Mouse (Mus musculus): ENCODE results near the gene Tmem108. TPM values are rescaled to one million over a fixed set of nuclear protein-coding genes. Genes with fewer than 3 reads are reported as not detected.

Gene Tmem108
- 22.4 and 24.7 TPM in 2 replicates for polyA plus RNA-seq (2012; rRNA removed)

- DNase-seq (ENCODE audit: extremely low spot score in 1 of 2, low spot score in 1 of 2): peak; percentile 88 to 96
These were observed at the start of gene Tmem108 for GRCm38 (mm10) chr9:103761647-103762084. Gene Tmem108, minus strand, starts transcription at chr9:103761837.

GRCm38 (mm10) chr9:103789029-103789428, 27.4 kb upstream of the Tmem108 start:
- DNase-seq (ENCODE audit: extremely low spot score in 1 of 2, low spot score in 1 of 2): no peak

GRCm38 (mm10) chr9:103784156-103784555, 22.5 kb upstream of the Tmem108 start:
- DNase-seq (ENCODE audit: extremely low spot score in 1 of 2, low spot score in 1 of 2): peak in 1 of 2 experiments; percentile 55

- no peak for DNase-seq (ENCODE audit: extremely low spot score in 1 of 2, low spot score in 1 of 2)
These were observed 21.6 kb upstream of the Tmem108 start for GRCm38 (mm10) chr9:103783276-103783675.

- no peak for DNase-seq (ENCODE audit: extremely low spot score in 1 of 2, low spot score in 1 of 2)
These were observed 20.7 kb upstream of the Tmem108 start for GRCm38 (mm10) chr9:103782306-103782705.

GRCm38 (mm10) chr9:103781407-103781806, 19.8 kb upstream of the Tmem108 start:
- no peak for DNase-seq (ENCODE audit: extremely low spot score in 1 of 2, low spot score in 1 of 2)

- DNase-seq (ENCODE audit: extremely low spot score in 1 of 2, low spot score in 1 of 2): no peak
These were observed 19.0 kb upstream of the Tmem108 start for GRCm38 (mm10) chr9:103780598-103780997.

GRCm38 (mm10) chr9:103778185-103778584, 16.5 kb upstream of the Tmem108 start:
- DNase-seq (ENCODE audit: extremely low spot score in 1 of 2, low spot score in 1 of 2): peak in 1 of 2 experiments; percentile 59

- no peak for DNase-seq (ENCODE audit: extremely low spot score in 1 of 2, low spot score in 1 of 2)
These were observed 476 bp downstream of the Tmem108 start for GRCm38 (mm10) chr9:103761151-103761571.

- no peak for DNase-seq (ENCODE audit: extremely low spot score in 1 of 2, low spot score in 1 of 2)
These were observed 1.3 kb downstream of the Tmem108 start for GRCm38 (mm10) chr9:103760356-103760755.

- no peak for DNase-seq (ENCODE audit: extremely low spot score in 1 of 2, low spot score in 1 of 2)
These were observed 1.8 kb downstream of the Tmem108 start for GRCm38 (mm10) chr9:103759829-103760228.

GRCm38 (mm10) chr9:103758930-103759695, 2.5 kb downstream of the Tmem108 start:
- DNase-seq (ENCODE audit: extremely low spot score in 1 of 2, low spot score in 1 of 2): peak; percentile 73 to 95

GRCm38 (mm10) chr9:103758246-103758645, 3.4 kb downstream of the Tmem108 start:
- DNase-seq (ENCODE audit: extremely low spot score in 1 of 2, low spot score in 1 of 2): no peak

GRCm38 (mm10) chr9:103752618-103753017, 9.0 kb downstream of the Tmem108 start:
- DNase-seq (ENCODE audit: extremely low spot score in 1 of 2, low spot score in 1 of 2): peak in 1 of 2 experiments; percentile 14

- DNase-seq (ENCODE audit: extremely low spot score in 1 of 2, low spot score in 1 of 2): no peak
These were observed 10.1 kb downstream of the Tmem108 start for GRCm38 (mm10) chr9:103751568-103751967.

GRCm38 (mm10) chr9:103750491-103750890, 11.1 kb downstream of the Tmem108 start:
- DNase-seq (ENCODE audit: extremely low spot score in 1 of 2, low spot score in 1 of 2): no peak

- DNase-seq (ENCODE audit: extremely low spot score in 1 of 2, low spot score in 1 of 2): peak in 1 of 2 experiments; percentile 44
These were observed 15.0 kb downstream of the Tmem108 start for GRCm38 (mm10) chr9:103746598-103746997.

- DNase-seq (ENCODE audit: extremely low spot score in 1 of 2, low spot score in 1 of 2): no peak
These were observed 21.5 kb downstream of the Tmem108 start for GRCm38 (mm10) chr9:103740145-103740544.

GRCm38 (mm10) chr9:103739062-103739461, 22.6 kb downstream of the Tmem108 start:
- DNase-seq (ENCODE audit: extremely low spot score in 1 of 2, low spot score in 1 of 2): peak in 1 of 2 experiments; percentile 59

- DNase-seq (ENCODE audit: extremely low spot score in 1 of 2, low spot score in 1 of 2): no peak
These were observed 31.9 kb downstream of the Tmem108 start for GRCm38 (mm10) chr9:103729716-103730115.

GRCm38 (mm10) chr9:103726751-103727462, 34.7 kb downstream of the Tmem108 start:
- DNase-seq (ENCODE audit: extremely low spot score in 1 of 2, low spot score in 1 of 2): peak in 1 of 2 experiments; percentile 44
